Mouse (Mus musculus): ENCODE data around the gene Fank1. TPM values are rescaled to one million over a fixed set of nuclear protein-coding genes. Genes with fewer than 3 reads are reported as not detected.

The Fank1 gene
- polyA plus RNA-seq, 1 experiment from 2014 or later = 6.6 TPM

DNA sequence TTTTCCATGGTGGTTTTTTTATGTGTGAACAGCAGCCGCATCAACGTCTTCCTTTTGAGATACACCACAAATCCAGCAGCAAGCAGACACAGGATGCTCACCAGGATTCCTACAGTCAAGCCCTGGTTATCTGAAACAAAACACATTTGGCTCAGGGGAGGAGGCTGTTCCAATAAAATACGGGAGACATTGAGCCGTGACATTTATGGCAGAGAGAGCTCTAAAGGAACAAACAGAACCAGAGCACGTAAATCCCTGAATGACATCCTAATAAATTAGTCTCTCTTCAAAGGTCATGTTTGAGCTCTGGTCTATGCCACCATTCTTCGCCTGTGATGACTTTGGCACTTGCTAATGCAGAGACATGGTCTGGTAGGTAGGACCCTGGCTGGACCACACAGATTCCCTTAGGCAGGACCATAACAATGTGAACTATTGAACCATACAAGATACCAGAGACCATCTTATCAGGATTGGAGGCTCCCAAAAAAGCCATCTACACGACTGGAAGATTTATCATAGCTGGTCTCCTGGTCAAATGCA is 133.2 kb downstream of the Fank1 start:
- 79% methylated on average over 7 of the region's 7 CpGs for WGBS
- no peak overlapping the region for H3K9ac ChIP-seq
- no peaks in the 10 kb centered on the region for H3K4me1 ChIP-seq
- peaks cover 1% of the 10 kb centered on the region; the same call in 1 of the 2 replicates for H3K36me3 ChIP-seq
- ATAC-seq (ENCODE audit: insufficient number of reproducible peaks, low FRiP score, low TSS enrichment, low read depth) = no peak
- H3K9me3 ChIP-seq (replicated peaks) = 0 out of 2 replicates have a peak, but pooled peaks cover 7% of the 10 kb centered on the region
- no peaks in the 10 kb centered on the region for H3K27me3 ChIP-seq
- H3K4me3 ChIP-seq (replicated peaks) = no peak overlapping the region
- no peak overlapping the region for H3K27ac ChIP-seq (replicated peaks)
- no peak overlapping the region for H3K4me2 ChIP-seq (replicated peaks)

DNA sequence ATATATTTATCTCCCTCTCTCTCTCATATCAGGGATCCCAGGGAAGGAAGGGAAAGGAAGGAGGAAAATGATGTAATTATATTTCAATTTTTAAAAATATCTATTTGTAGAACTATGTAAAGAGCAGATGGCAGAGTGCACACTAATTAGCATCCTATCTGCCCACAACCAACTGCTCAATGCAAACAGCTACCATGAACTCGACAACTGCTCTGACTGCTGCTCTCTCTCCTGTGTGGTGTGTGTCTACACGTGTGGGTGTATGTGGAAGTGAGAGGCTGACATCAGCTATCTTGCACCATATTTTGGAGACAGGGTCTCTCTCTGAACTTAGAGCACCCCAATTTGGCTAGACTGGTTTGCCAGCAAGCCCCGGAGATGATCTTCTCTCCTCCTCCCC is 135.2 kb downstream of the Fank1 start:
- no peaks in the 10 kb centered on the region for H3K4me1 ChIP-seq
- H3K9ac ChIP-seq = no peak overlapping the region
- H3K4me3 ChIP-seq (replicated peaks) = no peak overlapping the region
- ATAC-seq (ENCODE audit: insufficient number of reproducible peaks, low FRiP score, low TSS enrichment, low read depth) = no peak
- H3K9me3 ChIP-seq (replicated peaks) = no peaks in the 10 kb centered on the region
- H3K4me2 ChIP-seq (replicated peaks) = no peak overlapping the region
- peaks cover 3% of the 10 kb centered on the region; the same call in 1 of the 2 replicates for H3K36me3 ChIP-seq
- 84% methylated on average over 3 of the region's 3 CpGs for WGBS
- H3K27ac ChIP-seq (replicated peaks) = no peak overlapping the region
- H3K27me3 ChIP-seq = no peaks in the 10 kb centered on the region

DNA sequence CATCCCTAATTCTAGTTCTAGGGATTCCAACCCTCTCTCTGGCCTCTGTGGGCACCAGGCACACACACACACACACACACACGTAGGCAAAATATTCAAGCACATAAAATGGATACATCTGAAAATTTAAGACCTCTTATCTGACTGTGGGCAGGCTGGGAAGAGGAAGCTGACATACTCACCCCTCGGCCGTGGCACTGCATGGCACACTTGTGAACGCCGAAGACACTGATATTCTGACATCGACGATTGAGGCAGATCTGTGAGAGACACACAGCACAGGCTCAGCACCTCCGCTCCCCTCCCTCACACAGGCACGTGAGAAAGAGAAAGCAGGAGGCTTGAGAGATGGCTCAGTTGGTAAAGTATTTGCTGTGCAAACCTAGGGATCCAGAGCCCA is 139.6 kb downstream of the Fank1 start:
- H3K27me3 ChIP-seq = no peaks in the 10 kb centered on the region
- WGBS = 90% methylated on average over 9 of the region's 9 CpGs
- no peak overlapping the region for H3K9ac ChIP-seq
- no peak overlapping the region for H3K27ac ChIP-seq (replicated peaks)
- ATAC-seq (ENCODE audit: insufficient number of reproducible peaks, low FRiP score, low TSS enrichment, low read depth) = no peak
- no peaks in the 10 kb centered on the region for H3K9me3 ChIP-seq (replicated peaks)
- no peak overlapping the region for H3K4me3 ChIP-seq (replicated peaks)
- no peaks in the 10 kb centered on the region for H3K4me1 ChIP-seq
- H3K36me3 ChIP-seq = peaks cover 3% of the 10 kb centered on the region; the same call in 1 of the 2 replicates
- no peak overlapping the region for H3K4me2 ChIP-seq (replicated peaks)

DNA sequence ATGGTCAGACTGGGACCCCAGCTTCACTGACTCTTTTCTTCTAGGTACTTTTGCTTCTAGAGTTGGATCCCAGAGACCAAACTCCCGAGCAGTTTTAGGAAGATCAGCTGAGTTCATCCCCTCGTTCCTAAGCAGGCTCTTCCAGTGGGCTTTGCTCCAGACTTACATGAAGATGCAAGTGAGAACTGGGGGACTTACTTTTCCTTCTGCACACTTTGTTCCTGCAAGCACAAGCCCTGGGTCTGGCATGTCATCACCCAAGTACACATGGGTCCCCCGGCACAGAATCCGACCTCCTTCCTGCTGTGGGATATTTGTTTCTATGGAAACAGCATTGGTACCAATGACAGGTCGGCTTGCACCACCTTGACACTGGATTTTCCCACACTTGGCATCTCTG is 142.6 kb downstream of the Fank1 start:
- Histone ChIP-seq H3K36me3 (peaks cover 3% of the 10 kb centered on the region; the same call in 1 of the 2 replicates), H3K9me3 (replicated peaks) (no peaks in the 10 kb centered on the region), H3K4me1 (no peaks in the 10 kb centered on the region), H3K27me3 (no peaks in the 10 kb centered on the region), H3K27ac (replicated peaks) (no peak overlapping the region), H3K4me2 (replicated peaks) (no peak overlapping the region), H3K4me3 (replicated peaks) (no peak overlapping the region), H3K9ac (no peak overlapping the region)
- 66% methylated on average over 5 of the region's 5 CpGs for WGBS
- ATAC-seq (ENCODE audit: insufficient number of reproducible peaks, low FRiP score, low TSS enrichment, low read depth) = no peak

DNA sequence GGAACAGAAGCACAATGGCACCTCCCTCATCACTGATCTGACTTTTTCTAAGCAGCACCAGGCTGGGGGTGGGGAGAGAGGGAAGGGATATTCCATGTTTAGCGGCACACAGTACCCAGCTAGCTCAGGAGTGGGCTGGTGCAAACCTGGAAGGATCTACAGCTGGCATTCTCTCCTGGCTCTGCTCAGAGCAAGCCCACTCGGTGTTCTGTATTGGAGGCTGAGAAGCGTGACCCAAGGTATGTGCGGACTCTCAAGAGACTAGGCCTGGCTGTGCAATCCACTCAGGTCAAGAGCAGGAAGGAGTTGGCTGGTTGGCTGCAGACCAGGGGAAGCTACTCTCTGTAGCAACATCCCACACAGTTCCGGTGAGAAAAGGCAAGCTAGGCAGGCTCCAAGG is 143.3 kb downstream of the Fank1 start:
- H3K9me3 ChIP-seq (replicated peaks) = no peaks in the 10 kb centered on the region
- no peak overlapping the region for H3K4me2 ChIP-seq (replicated peaks)
- H3K4me3 ChIP-seq (replicated peaks) = no peak overlapping the region
- 88% methylated on average over 5 of the region's 5 CpGs for WGBS
- no peak overlapping the region for H3K27ac ChIP-seq (replicated peaks)
- no peaks in the 10 kb centered on the region for H3K4me1 ChIP-seq
- peaks cover 2% of the 10 kb centered on the region; the same call in 1 of the 2 replicates for H3K36me3 ChIP-seq
- H3K9ac ChIP-seq = no peak overlapping the region
- no peaks in the 10 kb centered on the region for H3K27me3 ChIP-seq
- ATAC-seq (ENCODE audit: insufficient number of reproducible peaks, low FRiP score, low TSS enrichment, low read depth) = peak; percentile 19; the same call in 1 of the 2 replicates

DNA sequence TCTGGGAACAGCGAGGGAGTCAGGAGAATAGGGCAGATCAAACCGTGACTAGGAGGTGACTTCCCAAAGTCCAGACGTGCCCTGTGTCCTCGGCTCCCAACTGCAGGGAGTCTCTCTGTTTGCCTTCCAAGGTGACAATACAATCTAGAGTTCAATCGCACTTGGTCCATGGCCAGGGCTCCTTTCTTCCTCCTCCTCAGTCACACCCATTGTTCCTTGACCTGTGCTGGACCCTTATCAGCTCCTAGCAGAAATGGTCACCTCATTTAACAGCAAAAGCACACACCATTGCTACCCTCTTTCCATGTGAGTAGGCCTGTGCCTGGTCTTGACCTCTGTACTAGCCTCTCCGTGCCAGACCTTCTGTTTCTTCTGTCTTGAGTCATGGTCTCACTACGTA is 144.1 kb downstream of the Fank1 start:
- no peaks in the 10 kb centered on the region for H3K4me1 ChIP-seq
- no peak for ATAC-seq (ENCODE audit: insufficient number of reproducible peaks, low FRiP score, low TSS enrichment, low read depth)
- WGBS = 90% methylated on average over 7 of the region's 7 CpGs
- H3K9me3 ChIP-seq (replicated peaks) = no peaks in the 10 kb centered on the region
- H3K4me2 ChIP-seq (replicated peaks) = no peak overlapping the region
- H3K36me3 ChIP-seq = no peaks in the 10 kb centered on the region
- H3K27ac ChIP-seq (replicated peaks) = no peak overlapping the region
- no peaks in the 10 kb centered on the region for H3K27me3 ChIP-seq
- no peak overlapping the region for H3K4me3 ChIP-seq (replicated peaks)
- H3K9ac ChIP-seq = no peak overlapping the region

DNA sequence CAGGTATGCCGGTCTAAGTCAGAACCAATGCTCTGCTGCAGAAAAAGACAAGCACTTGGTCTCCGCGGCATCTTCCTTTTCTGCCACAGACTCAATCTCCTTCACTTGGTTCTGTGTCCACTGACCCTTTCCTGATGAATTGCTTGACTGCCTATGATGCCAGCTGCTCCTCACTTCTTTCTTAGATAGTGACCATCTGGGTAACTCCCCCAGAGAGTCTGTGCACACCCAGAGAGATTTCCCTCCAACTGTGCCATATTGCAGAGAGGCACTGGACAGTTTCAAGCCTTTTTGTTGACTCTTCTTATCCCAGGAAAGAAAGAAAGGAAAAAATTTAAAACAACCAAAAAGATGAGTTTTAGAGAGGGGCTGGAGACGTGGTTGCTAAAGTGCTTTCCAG is 144.6 kb downstream of the Fank1 start:
- WGBS = 95% methylated on average over 4 of the region's 4 CpGs
- no peak overlapping the region for H3K4me2 ChIP-seq (replicated peaks)
- H3K4me1 ChIP-seq = no peaks in the 10 kb centered on the region
- H3K27ac ChIP-seq (replicated peaks) = no peak overlapping the region
- H3K9me3 ChIP-seq (replicated peaks) = no peaks in the 10 kb centered on the region
- no peak overlapping the region for H3K9ac ChIP-seq
- H3K4me3 ChIP-seq (replicated peaks) = no peak overlapping the region
- no peaks in the 10 kb centered on the region for H3K36me3 ChIP-seq
- ATAC-seq (ENCODE audit: insufficient number of reproducible peaks, low FRiP score, low TSS enrichment, low read depth) = no peak
- H3K27me3 ChIP-seq = no peaks in the 10 kb centered on the region

DNA sequence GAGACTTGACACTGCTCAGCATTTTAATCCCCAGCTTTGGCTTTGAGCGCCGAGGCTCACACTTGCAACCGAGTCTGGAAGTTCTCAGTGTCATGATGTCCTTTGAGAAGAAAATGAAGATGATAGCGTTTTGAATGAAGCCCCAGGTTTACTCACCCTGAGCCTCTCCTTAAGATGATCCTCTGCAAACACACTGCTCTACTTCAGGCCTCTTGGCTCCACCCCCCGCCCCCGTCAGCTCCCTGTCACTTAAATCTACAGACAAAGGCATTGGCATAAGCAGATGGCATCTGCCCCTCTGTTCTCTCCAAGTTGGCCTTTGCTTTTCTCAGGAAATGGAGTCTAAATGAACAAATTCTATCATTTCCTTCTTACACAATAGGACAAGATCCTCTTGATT is 147.3 kb downstream of the Fank1 start:
- no peak for ATAC-seq (ENCODE audit: insufficient number of reproducible peaks, low FRiP score, low TSS enrichment, low read depth)
- H3K9ac ChIP-seq = no peak overlapping the region
- no peak overlapping the region for H3K4me3 ChIP-seq (replicated peaks)
- H3K27me3 ChIP-seq = no peaks in the 10 kb centered on the region
- WGBS = 68% methylated on average over 6 of the region's 6 CpGs
- H3K4me1 ChIP-seq = no peaks in the 10 kb centered on the region
- H3K27ac ChIP-seq (replicated peaks) = no peak overlapping the region
- H3K36me3 ChIP-seq = no peaks in the 10 kb centered on the region
- H3K4me2 ChIP-seq (replicated peaks) = no peak overlapping the region
- H3K9me3 ChIP-seq (replicated peaks) = no peaks in the 10 kb centered on the region

DNA sequence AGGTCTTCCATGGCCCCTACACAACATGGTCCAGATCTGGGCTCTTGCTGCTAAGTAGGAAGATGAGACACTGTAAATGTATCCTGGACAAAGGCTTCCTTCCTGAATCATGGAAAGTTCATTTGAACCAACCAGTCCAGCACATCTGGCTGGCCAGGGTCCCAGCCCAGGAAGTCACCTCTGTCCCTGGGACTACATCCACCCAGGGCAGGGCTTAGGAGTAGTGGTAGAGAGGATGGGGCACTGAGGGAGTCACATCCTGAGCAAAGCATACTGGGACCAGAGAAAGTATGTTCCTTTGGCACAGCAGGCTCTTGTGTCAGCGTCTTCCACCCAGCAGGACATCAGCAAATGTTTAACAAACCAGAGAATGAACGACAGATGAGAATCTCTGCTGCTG is 149.1 kb downstream of the Fank1 start:
- 64% methylated on average over 2 of the region's 2 CpGs for WGBS
- no peak for ATAC-seq (ENCODE audit: insufficient number of reproducible peaks, low FRiP score, low TSS enrichment, low read depth)
- no peak overlapping the region for H3K4me3 ChIP-seq (replicated peaks)
- H3K36me3 ChIP-seq = no peaks in the 10 kb centered on the region
- no peak overlapping the region for H3K9ac ChIP-seq
- H3K9me3 ChIP-seq (replicated peaks) = no peaks in the 10 kb centered on the region
- H3K4me2 ChIP-seq (replicated peaks) = no peak overlapping the region
- H3K4me1 ChIP-seq = no peaks in the 10 kb centered on the region
- no peak overlapping the region for H3K27ac ChIP-seq (replicated peaks)
- no peaks in the 10 kb centered on the region for H3K27me3 ChIP-seq

DNA sequence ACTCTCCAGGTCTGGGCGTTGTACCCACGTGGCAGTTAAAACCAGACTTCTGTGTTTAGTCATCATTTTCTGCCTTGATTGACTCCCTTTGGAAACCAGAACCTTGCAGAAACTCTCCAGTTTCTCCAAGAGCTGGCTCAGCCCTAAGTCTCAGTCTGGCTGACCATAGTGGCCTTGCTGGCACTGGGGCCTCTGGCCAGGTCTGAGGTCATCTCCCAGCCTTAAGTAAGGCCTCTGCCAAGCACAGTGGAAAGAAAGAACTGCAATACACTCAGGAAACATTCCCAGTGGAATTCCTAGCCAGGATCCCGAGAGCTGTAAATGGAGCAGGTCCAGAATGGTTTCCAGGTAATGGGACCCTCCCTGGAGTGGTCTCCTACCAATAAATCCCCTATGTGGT is 152.3 kb downstream of the Fank1 start:
- H3K27me3 ChIP-seq = no peaks in the 10 kb centered on the region
- no peak for ATAC-seq (ENCODE audit: insufficient number of reproducible peaks, low FRiP score, low TSS enrichment, low read depth)
- H3K4me2 ChIP-seq (replicated peaks) = no peak overlapping the region
- no peaks in the 10 kb centered on the region for H3K9me3 ChIP-seq (replicated peaks)
- peaks cover 13% of the 10 kb centered on the region for H3K4me1 ChIP-seq
- H3K36me3 ChIP-seq = no peaks in the 10 kb centered on the region
- H3K9ac ChIP-seq = no peak overlapping the region
- 89% methylated on average over 3 of the region's 3 CpGs for WGBS
- no peak overlapping the region for H3K4me3 ChIP-seq (replicated peaks)
- no peak overlapping the region for H3K27ac ChIP-seq (replicated peaks)

Measured in embryonic facial prominence, embryonic 15.5 days (tissue).